Mouse (Mus musculus): Measurements from ENCODE around the gene Otulinl.

The Otulinl gene

GRCm38 (mm10) chr15:27617227-27617626 is 64.2 kb downstream of the Otulinl start:
- DNase-seq (ENCODE audit: low spot score in 2 of 2): no peak

- DNase-seq (ENCODE audit: low spot score in 2 of 2): no peak
Observed at GRCm38 (mm10) chr15:27616159-27616558, 65.2 kb downstream of the Otulinl start.

GRCm38 (mm10) chr15:27613255-27613654 is 68.1 kb downstream of the Otulinl start:
- DNase-seq (ENCODE audit: low spot score in 2 of 2): no peak

GRCm38 (mm10) chr15:27612533-27613221 is 68.7 kb downstream of the Otulinl start:
- DNase-seq (ENCODE audit: low spot score in 2 of 2): peak; percentile 27 to 53

- DNase-seq (ENCODE audit: low spot score in 2 of 2): no peak
Observed at GRCm38 (mm10) chr15:27609554-27609953, 71.8 kb downstream of the Otulinl start.

GRCm38 (mm10) chr15:27605252-27605651 is 76.1 kb downstream of the Otulinl start:
- no peak for DNase-seq (ENCODE audit: low spot score in 2 of 2)
